In genomic region chr9:60527836-60528235, GRCm38 (mm10) we compare ENCODE assay signal across 21 mouse cellular contexts. TPM values are rescaled to one million over a fixed set of nuclear protein-coding genes. Genes with fewer than 3 reads are reported as not detected.
DNase-seq lines count a peak whose midpoint lies in the region; ATAC-seq and TF ChIP-seq lines count a peak whose summit lies in the region.
"Had no signal": no experiment of that assay in that cellular context is flagged by ENCODE, and none has a peak within 500 bp of the region (broad histone marks: within the 10 kb centered on the region; RNA-seq: fewer than 3 reads in every experiment).

No protein-coding gene starts in this region.

- no peaks in the 10 kb centered on the region for H3K9me3 ChIP-seq in heart, embryonic 13.5 days
- H3K9me3 ChIP-seq: embryonic facial prominence, embryonic 15.5 days; forebrain, embryonic 15.5 days; G1E; hindbrain, embryonic 13.5 days had no signal

- no peak for TF ChIP-seq POLR2A in embryonic fibroblast, embryonic 13.5 days (IDR thresholded peaks at IDR 0.05; ENCODE audit: low read depth, low read length)

- intact Hi-C loops in heart, postnatal 25 days (cut with DNase I), result no loop called here
- intact Hi-C loops in heart, postnatal 36 days (cut with DNase I), result no loop called here

- peak; percentile 75 for DNase-seq in heart, adult 11 months
- no peak for DNase-seq in heart, postnatal 25 days (ENCODE audit: low spot score)
- no peak for DNase-seq in heart, postnatal 36 days
- peak; percentile 24 for DNase-seq in 3134 (ENCODE audit: extremely low read depth, insufficient read length, low spot score)
- DNase-seq in ovary, postnatal 10 days (ENCODE audit: low spot score), result no peak
- DNase-seq: adrenal gland, postnatal 10 days; cerebellum, adult 11 months; cerebellum, adult 8-10 months; cerebellum, postnatal 14 days; embryo, embryonic 11 days; gastrocnemius, postnatal 10 days; kidney, adult 11 months; kidney, adult 9 months had no signal

- H3K4me1 ChIP-seq in heart, embryonic 13.5 days, result peaks cover 55% of the 10 kb centered on the region
- H3K4me1 ChIP-seq in embryonic fibroblast, embryonic 13.5 days (ENCODE audit: control insufficient read depth, insufficient read depth, low read length), result peaks cover 11% of the 10 kb centered on the region
- H3K4me1 ChIP-seq: forebrain, embryonic 15.5 days had no signal

- no peaks in the 10 kb centered on the region for H3K27me3 ChIP-seq in heart, embryonic 13.5 days (replicated peaks)
- H3K27me3 ChIP-seq: embryonic facial prominence, embryonic 15.5 days; forebrain, embryonic 15.5 days had no signal

- no peak for TF ChIP-seq CTCF in embryonic fibroblast, embryonic 13.5 days (IDR thresholded peaks at IDR 0.05; ENCODE audit: borderline replicate concordance, insufficient read depth, low read length)

- peak overlapping the region; percentile 20; the same call in 1 of the 2 replicates for H3K9ac ChIP-seq in heart, embryonic 13.5 days
- H3K9ac ChIP-seq: embryonic facial prominence, embryonic 15.5 days; forebrain, embryonic 15.5 days; hindbrain, embryonic 13.5 days had no signal

- H3K4me3 ChIP-seq in heart, embryonic 13.5 days, result no peak overlapping the region
- no peak overlapping the region for H3K4me3 ChIP-seq in embryonic fibroblast, embryonic 13.5 days (ENCODE audit: insufficient read depth, low read length)
- H3K4me3 ChIP-seq: embryonic facial prominence, embryonic 15.5 days; forebrain, embryonic 15.5 days; hindbrain, embryonic 13.5 days had no signal

- WGBS in heart, embryonic 13.5 days, result 81% methylated on average over 2 of the region's 2 CpGs

- peak overlapping the region; percentile 80 for H3K27ac ChIP-seq in heart, embryonic 13.5 days (replicated peaks)
- peak overlapping the region; percentile 54; the same call in 1 of the 2 replicates for H3K27ac ChIP-seq in embryonic fibroblast, embryonic 13.5 days (ENCODE audit: insufficient read depth, low read length)
- H3K27ac ChIP-seq: embryonic facial prominence, embryonic 15.5 days; forebrain, embryonic 15.5 days; hindbrain, embryonic 13.5 days; hindbrain, postnatal 0 days had no signal

- H3K36me3 ChIP-seq in heart, embryonic 13.5 days, result no peaks in the 10 kb centered on the region
- H3K36me3 ChIP-seq: embryonic facial prominence, embryonic 15.5 days; forebrain, embryonic 15.5 days; hindbrain, embryonic 13.5 days had no signal

- 0 out of 2 replicates have a peak overlapping the region, but pooled peaks have one; percentile 2 for H3K4me2 ChIP-seq in heart, embryonic 13.5 days
- H3K4me2 ChIP-seq: embryonic facial prominence, embryonic 15.5 days; forebrain, embryonic 15.5 days; hindbrain, embryonic 13.5 days had no signal

- ATAC-seq in heart, embryonic 13.5 days (ENCODE audit: extremely low read depth, insufficient number of reproducible peaks, low FRiP score, low TSS enrichment), result no peak
- ATAC-seq: CD4-positive, CD25-positive, alpha-beta regulatory T cell, adult 4 months; forebrain, embryonic 15.5 days; hindbrain, postnatal 0 days had no signal

RNA-seq across cellular contexts. Expression of gene Thsd4, which starts 6.0 kb away (rescaled TPM):
- total RNA-seq in heart, postnatal 25 days (2021), result 1 to 10 TPM; 6.2 to 6.4 TPM
- 8.3 and 10.0 TPM in 2 replicates for polyA plus RNA-seq in heart, embryonic 13.5 days (2015; fragmentation: Nextera tagmentation; extraction: Ambion mirVana)
- 1 to 10 TPM; 5.4 to 6.6 TPM for total RNA-seq in heart, postnatal 36 days (2021)
- polyA plus RNA-seq in embryonic fibroblast, embryonic 13.5 days (2011; ENCODE audit: insufficient read length, low read depth, missing spikeins), result 3.8 and 7.0 TPM in 2 replicates
- polyA plus RNA-seq: CD4-positive, CD25-positive, alpha-beta regulatory T cell, adult 4 months had no signal

Comparison
In these comparisons a context has a peak if more than half of its experiments do, and no peak if none do; other contexts are left out.
1. DNase-seq: peak in heart, adult 11 months (single experiment) and 3134 (single experiment); none in heart, postnatal 25 days (single experiment), heart, postnatal 36 days (0 of 2) and ovary, postnatal 10 days (single experiment).